Mouse (Mus musculus): ENCODE measurements around the gene Il4. TPM values are rescaled to one million over a fixed set of nuclear protein-coding genes. Genes with fewer than 3 reads are reported as not detected.

Gene Il4
- total RNA-seq (2021) = not detected
- long read RNA-seq, experiment 1 = 0 reads
- long read RNA-seq, experiment 2 = 0 reads

DNA sequence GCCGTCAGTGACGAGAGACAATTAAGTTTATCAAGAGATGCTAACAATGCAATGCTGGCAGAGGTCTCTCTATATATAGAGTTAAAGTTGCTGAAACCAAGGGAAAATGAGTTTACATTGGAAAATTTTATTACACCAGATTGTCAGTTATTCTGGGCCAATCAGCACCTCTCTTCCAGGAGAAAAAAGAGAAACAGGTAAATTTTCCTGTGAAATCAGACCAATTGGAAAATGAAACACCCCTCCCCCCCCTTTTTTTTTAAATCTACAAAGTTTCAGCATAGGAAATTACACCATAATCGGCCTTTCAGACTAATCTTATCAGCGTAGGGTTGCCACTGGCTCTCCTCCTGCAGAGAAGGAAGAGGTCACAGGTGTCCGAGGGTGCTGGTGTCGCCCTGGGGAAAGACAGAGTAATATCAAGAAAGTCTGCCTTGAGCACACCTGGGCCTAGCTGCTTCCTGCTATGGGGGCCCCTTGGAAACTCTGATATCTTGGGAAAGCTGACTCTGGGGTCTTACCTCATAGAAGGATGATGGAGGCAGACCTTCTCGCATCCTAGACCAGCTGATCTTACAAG lies at the start of gene Il4:
TSS of gene Il4 (minus strand) at position 51 of the 580 bp plus-strand sequence.
- H3K4me3 ChIP-seq = no peak within 1 kb of the TSS
- DNase-seq (ENCODE audit: low spot score in 2 of 2) = no peak
- H3K27ac ChIP-seq = no peak within 1 kb of the TSS
- no peak for TF ChIP-seq CTCF (conservative IDR thresholded peaks at IDR 0.05)

DNA sequence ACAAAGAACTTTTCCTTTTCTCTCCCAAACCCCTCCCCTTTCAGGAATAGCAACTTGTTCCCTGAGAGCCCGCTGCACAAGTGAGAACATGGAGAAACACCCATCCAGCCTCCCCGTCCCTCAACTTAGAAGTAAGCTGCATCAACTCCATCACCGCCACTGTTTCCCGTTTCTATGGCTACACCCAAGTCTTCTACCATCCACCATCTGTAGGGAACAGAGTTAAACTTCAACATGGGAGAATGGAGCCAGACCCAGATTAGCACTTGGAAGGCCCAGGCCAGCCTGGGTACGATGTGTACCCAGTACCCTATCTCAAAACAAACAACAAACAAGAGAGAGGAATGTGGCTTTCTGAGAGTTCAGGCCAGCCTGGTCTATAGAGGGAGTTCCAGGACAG lies 45.6 kb upstream of the Il4 start:
- H3K27ac ChIP-seq = peak overlapping the region; percentile 70
- H3K4me3 ChIP-seq = no peak overlapping the region
- no peak for TF ChIP-seq CTCF (conservative IDR thresholded peaks at IDR 0.05)
- DNase-seq (ENCODE audit: low spot score in 2 of 2) = no peak

DNA sequence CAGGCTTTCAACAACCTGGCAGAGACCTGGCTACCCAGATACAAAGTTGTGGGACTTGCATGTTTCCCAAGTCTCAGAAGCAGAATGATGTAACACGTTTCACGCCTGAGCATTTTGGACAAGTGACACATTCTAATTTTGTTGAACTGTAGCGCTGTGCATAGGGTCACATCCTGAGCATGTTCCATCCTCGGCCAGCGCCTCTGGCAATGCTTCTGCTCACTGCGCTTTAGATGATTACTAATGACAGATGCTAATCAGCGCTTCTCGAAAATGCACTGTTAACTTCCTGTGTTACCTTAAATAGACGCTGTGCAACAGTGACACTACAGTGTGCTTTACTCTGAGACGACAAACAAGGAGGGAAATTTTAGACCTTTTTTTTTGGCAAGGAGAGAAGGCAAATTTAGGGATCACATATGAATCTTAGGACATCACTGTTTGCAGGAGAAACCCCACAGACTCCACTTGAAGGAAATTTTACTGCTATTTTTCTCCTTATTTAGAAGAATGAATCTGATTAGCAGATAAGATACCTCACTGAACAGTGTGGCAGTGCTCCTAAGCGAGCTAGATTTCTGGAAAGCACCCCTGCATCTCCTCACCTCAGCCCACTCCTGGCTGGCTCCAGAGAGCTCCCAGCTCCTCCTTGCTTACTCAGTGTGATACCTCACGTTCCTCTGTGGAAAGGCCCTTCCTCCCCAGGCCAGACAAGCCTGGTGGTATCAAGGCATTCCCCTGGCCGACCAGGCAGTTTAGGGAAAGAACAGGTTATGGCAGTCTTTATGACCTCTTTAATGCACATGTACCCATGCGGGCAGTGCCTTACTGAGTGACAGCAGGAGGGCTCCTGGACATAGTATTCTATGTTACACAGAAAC lies 44.6 kb upstream of the Il4 start:
- Histone ChIP-seq H3K27ac (peak overlapping the region; percentile 70), H3K4me3 (no peak overlapping the region)
- no peak for TF ChIP-seq CTCF (conservative IDR thresholded peaks at IDR 0.05)
- DNase-seq (ENCODE audit: low spot score in 2 of 2) = no peak

DNA sequence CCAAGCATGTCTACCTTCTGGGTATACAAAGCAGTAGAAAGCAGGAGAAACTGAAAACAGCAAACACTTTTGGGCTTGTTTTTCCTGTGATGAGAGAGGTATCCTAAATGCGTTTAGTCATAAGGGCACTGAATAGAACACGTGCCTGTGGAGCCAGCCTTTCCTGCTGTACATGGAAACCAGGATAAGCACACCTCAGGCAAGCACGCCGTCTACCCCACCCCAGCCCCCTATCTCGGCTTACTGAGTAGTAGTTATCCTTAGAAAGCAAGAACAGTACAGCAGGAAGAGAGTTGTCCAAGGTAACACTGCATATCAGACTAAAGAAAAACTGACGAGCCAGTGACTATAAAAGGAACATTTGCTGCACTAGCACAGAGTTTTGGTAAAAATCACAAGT lies 39.4 kb upstream of the Il4 start:
- DNase-seq (ENCODE audit: low spot score in 2 of 2) = no peak
- Histone ChIP-seq H3K4me3 (no peak overlapping the region), H3K27ac (no peak overlapping the region)
- no peak for TF ChIP-seq CTCF (conservative IDR thresholded peaks at IDR 0.05)

DNA sequence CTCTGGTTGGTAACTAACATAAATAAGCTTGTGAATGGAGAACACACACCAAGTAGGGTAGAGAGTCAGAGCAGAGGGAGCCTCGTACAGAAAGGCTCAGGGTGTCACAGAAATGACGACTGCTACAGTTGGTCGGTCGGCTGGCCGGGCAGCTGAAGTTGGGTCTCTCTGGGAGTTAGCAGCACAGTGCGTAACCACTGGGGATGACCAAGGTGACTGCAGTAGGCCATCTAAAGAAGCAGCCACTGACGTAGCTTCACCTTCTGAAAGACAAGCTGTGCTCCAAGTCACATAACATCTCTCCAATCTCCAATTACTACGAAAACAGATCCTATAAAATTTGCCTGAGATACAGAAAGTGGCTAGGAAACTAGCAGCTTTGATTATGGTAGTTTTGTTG lies 38.9 kb upstream of the Il4 start:
- Histone ChIP-seq H3K27ac (no peak overlapping the region), H3K4me3 (no peak overlapping the region)
- TF ChIP-seq CTCF (conservative IDR thresholded peaks at IDR 0.05) = no peak
- DNase-seq (ENCODE audit: low spot score in 2 of 2) = no peak

DNA sequence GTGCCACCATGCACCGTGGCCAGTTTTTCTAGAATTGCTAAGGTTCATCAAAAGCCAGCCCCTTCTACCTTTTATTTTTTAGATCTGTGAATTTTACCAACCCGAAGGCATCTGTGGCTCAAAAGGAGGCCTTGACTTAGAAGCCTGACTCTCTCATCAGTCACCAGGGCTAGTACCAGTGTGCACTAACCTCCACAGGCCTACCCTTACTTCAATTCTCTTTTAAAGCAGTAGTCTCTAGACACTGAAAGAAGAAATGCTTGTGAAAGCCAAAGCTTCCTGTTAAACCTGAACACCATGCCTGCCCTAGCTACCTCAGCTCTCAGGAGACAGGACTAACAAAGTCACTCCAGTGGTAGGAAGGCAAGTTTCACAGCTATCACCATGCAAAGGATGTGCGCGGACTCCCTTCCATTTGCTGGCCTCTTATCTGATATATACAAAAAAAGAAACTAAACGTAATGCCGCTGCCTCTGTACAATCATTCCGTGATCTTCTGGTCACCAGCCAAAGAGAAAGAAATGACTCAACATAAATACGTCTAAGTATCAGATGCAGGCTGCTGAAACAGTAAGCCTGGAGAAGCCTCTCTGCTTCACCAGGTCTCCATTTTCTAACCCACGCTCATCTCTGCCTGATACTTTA lies 38.2 kb upstream of the Il4 start:
- no peak for DNase-seq (ENCODE audit: low spot score in 2 of 2)
- Histone ChIP-seq H3K4me3 (no peak overlapping the region), H3K27ac (no peak overlapping the region)
- no peak for TF ChIP-seq CTCF (conservative IDR thresholded peaks at IDR 0.05)

DNA sequence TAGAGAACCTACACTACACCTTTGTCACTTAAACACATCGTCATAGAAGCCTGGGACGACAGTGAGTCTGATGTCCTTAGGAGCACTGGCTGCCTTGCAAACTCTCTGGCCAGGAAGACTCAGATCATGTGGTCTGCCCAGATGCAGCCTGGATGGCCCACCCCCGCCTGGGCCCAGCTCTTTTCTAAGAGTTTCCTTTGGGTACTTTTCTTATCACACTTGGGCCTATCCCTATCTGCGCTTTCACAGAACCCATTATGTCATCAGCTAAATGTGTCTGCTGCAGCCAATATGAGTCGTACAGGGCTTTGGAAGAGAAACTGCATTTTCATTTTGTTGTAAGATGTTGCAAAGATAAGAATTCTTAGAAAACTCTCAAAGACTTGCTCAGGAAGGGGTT lies 36.6 kb upstream of the Il4 start:
- DNase-seq (ENCODE audit: low spot score in 2 of 2) = no peak

DNA sequence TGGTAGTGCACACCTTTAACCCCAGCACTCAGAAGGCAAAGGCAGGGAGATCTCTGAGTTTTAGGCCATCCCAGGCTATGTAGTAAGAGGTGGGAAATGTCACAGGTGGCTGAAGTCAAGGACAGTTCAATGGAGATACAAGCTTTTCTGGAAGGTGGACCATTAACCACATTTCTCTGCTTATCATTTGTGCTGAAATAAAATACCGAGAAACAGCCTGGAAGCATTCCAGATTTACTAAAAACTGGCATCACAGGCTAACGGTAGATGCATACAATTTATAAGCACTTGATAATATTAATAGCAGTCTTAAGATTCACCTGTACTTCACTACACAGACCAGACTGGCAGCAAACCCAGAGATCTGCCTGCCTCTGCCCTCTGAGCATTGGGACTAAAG lies 34.0 kb upstream of the Il4 start:
- TF ChIP-seq CTCF (conservative IDR thresholded peaks at IDR 0.05) = no peak
- no peak overlapping the region for H3K27ac ChIP-seq
- H3K4me3 ChIP-seq = no peak overlapping the region
- DNase-seq (ENCODE audit: low spot score in 2 of 2) = no peak

More for the DNA sequence above, 36.6 kb upstream of the Il4 start:
- H3K4me3 ChIP-seq = no peak overlapping the region
- H3K27ac ChIP-seq = no peak overlapping the region
- no peak for TF ChIP-seq CTCF (conservative IDR thresholded peaks at IDR 0.05)

DNA sequence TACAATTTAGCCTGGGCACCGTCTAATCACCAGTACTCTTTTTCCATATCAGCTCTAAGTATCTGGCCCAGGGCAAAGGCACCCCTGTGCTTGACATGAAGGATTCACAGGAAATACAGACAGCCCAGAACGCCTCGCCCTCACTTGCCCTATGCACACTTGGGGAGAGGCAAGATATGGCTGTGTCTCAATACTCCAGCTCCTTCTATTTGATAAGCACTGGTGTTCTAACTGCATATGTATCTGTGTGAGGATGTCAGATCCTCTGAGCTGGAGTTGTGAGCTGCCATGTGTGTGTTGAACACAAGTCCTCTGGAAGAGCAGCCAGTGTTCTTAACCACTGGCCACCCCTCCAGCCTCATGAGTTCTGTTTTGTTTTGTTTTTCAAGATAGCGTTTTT lies 33.0 kb upstream of the Il4 start:
- DNase-seq (ENCODE audit: low spot score in 2 of 2) = no peak
- Histone ChIP-seq H3K27ac (no peak overlapping the region), H3K4me3 (no peak overlapping the region)
- no peak for TF ChIP-seq CTCF (conservative IDR thresholded peaks at IDR 0.05)

DNA sequence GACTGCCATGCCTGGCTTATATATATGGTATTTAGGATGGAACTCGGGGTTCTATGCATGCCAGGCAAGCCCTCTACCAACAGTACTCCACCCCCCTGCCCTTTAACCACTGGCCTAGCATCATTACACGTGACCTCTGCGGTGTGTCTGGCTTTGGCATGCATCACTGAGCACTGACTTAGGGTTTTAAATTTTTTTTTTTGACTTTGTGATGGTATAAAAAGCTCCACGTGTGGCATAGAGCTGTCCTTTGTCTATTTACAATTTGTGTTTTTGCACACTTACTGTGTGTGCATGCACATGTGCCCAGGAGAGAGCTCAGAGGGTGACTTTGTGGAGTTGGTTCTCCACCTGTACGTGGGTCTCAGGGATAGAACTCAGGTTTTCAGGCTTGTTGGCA lies 25.5 kb upstream of the Il4 start:
- DNase-seq (ENCODE audit: low spot score in 2 of 2) = no peak
- Histone ChIP-seq H3K27ac (no peak overlapping the region), H3K4me3 (no peak overlapping the region)
- no peak for TF ChIP-seq CTCF (conservative IDR thresholded peaks at IDR 0.05)

DNA sequence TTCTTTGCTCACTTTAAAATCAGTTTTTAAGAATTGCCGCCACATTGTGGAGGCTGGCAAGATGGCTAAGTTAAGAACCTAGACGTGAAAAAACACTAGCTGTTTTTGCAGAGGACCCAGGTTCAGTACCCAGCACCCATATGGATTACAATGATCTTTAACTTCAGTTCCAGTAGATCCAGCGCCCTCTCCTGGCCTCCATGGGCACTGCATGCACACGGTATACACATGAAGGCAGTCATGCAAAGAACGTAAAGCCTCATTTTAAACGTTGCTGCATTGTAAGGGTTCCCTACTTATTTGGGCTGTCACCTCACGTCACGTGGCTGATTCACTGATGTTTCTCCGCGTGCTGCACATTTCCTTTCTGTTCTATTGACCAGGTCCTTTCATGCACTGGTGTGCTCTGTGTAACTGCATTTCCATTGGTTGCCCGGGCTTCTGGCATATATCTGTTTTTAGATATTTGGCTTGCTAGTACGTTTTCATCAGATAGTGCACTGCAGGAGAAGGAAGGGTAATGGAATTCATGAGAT lies 24.3 kb upstream of the Il4 start:
- peak; percentile 60 for TF ChIP-seq CTCF (conservative IDR thresholded peaks at IDR 0.05)
- no peak for DNase-seq (ENCODE audit: low spot score in 2 of 2)
- Histone ChIP-seq H3K27ac (no peak overlapping the region), H3K4me3 (no peak overlapping the region)

DNA sequence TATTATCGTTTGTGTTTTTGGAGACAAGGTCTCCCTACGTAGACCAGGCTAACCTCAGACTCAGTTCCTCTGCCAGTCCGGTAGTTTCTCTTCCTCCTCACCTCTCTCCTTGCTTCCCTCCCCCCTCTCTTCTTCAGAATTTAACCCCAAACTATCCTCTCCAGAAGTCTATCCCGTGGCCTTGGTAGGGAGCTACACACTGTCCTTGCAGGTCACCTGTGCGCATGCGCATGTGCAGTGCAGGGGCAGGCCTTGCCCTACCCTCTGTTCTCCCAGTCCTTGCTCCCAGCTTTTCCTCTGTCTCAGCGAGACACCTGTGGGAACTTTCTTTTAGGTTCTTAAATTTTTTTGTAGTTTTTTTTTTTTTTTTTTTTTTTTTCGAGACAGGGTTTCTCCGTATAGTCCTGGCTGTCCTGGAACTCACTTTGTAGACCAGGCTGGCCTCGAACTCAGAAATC lies 19.4 kb upstream of the Il4 start:
- Histone ChIP-seq H3K4me3 (no peak overlapping the region), H3K27ac (no peak overlapping the region)
- TF ChIP-seq CTCF (conservative IDR thresholded peaks at IDR 0.05) = no peak
- DNase-seq (ENCODE audit: low spot score in 2 of 2) = no peak
